Mouse (Mus musculus): ENCODE results near the gene Fam19a1. TPM values are rescaled to one million over a fixed set of nuclear protein-coding genes. Genes with fewer than 3 reads are reported as not detected.

The Fam19a1 gene
- polyA plus RNA-seq, 1 experiment from 2014 or later = 1.1 TPM

- no peak for DNase-seq (ENCODE audit: low spot score)
- no peaks in the 10 kb centered on the region for H3K4me1 ChIP-seq (replicated peaks; ENCODE audit: control insufficient read depth, insufficient read depth)
- WGBS = 65% methylated on average over 2 of the region's 2 CpGs
- no peak overlapping the region for H3K27ac ChIP-seq (replicated peaks)
- H3K36me3 ChIP-seq (ENCODE audit: control insufficient read depth, insufficient read depth, low read length) = no peaks in the 10 kb centered on the region
- ATAC-seq (ENCODE audit: low FRiP score, low TSS enrichment) = no peak
- no peak overlapping the region for H3K4me2 ChIP-seq (replicated peaks; ENCODE audit: low read depth)
- H3K4me3 ChIP-seq (ENCODE audit: low read depth, low read length) = no peak overlapping the region
- H3K9me3 ChIP-seq (ENCODE audit: control insufficient read depth, low read length) = no peaks in the 10 kb centered on the region
- no peaks in the 10 kb centered on the region for H3K27me3 ChIP-seq (ENCODE audit: control insufficient read depth, insufficient read depth, low read length)
- H3K9ac ChIP-seq (ENCODE audit: low read length) = no peak overlapping the region
- no peak for TF ChIP-seq EP300 (optimal IDR thresholded peaks at IDR 0.05)
- TF ChIP-seq CTCF (IDR thresholded peaks at IDR 0.05; ENCODE audit: low read depth) = no peak
Measured at GRCm38 (mm10) chr6:96373274-96373673, 260.3 kb downstream of the Fam19a1 start.

- no peak for TF ChIP-seq EP300 (optimal IDR thresholded peaks at IDR 0.05)
- no peak for TF ChIP-seq CTCF (IDR thresholded peaks at IDR 0.05; ENCODE audit: low read depth)
- Histone ChIP-seq H3K27ac (replicated peaks) (no peak overlapping the region), H3K36me3 (ENCODE audit: control insufficient read depth, insufficient read depth, low read length) (no peaks in the 10 kb centered on the region), H3K9ac (ENCODE audit: low read length) (no peak overlapping the region), H3K9me3 (ENCODE audit: control insufficient read depth, low read length) (no peaks in the 10 kb centered on the region), H3K4me1 (replicated peaks; ENCODE audit: control insufficient read depth, insufficient read depth) (no peaks in the 10 kb centered on the region), H3K27me3 (ENCODE audit: control insufficient read depth, insufficient read depth, low read length) (no peaks in the 10 kb centered on the region), H3K4me3 (ENCODE audit: low read depth, low read length) (no peak overlapping the region), H3K4me2 (replicated peaks; ENCODE audit: low read depth) (no peak overlapping the region)
- ATAC-seq (ENCODE audit: low FRiP score, low TSS enrichment) = no peak
- DNase-seq (ENCODE audit: low spot score) = no peak
- 76% methylated on average over 3 of the region's 3 CpGs for WGBS
Measured at GRCm38 (mm10) chr6:96376773-96377172, 263.8 kb downstream of the Fam19a1 start.

- Histone ChIP-seq H3K9me3 (ENCODE audit: control insufficient read depth, low read length) (no peaks in the 10 kb centered on the region), H3K27ac (replicated peaks) (no peak overlapping the region), H3K9ac (ENCODE audit: low read length) (no peak overlapping the region), H3K36me3 (ENCODE audit: control insufficient read depth, insufficient read depth, low read length) (no peaks in the 10 kb centered on the region), H3K4me1 (replicated peaks; ENCODE audit: control insufficient read depth, insufficient read depth) (no peaks in the 10 kb centered on the region), H3K4me3 (ENCODE audit: low read depth, low read length) (no peak overlapping the region), H3K4me2 (replicated peaks; ENCODE audit: low read depth) (no peak overlapping the region), H3K27me3 (ENCODE audit: control insufficient read depth, insufficient read depth, low read length) (no peaks in the 10 kb centered on the region)
- 51% methylated on average over 4 of the region's 4 CpGs for WGBS
- ATAC-seq (ENCODE audit: low FRiP score, low TSS enrichment) (no peak), DNase-seq (ENCODE audit: low spot score) (no peak)
- TF ChIP-seq EP300 (optimal IDR thresholded peaks at IDR 0.05) = no peak
- TF ChIP-seq CTCF (IDR thresholded peaks at IDR 0.05; ENCODE audit: low read depth) = no peak
Measured at GRCm38 (mm10) chr6:96379229-96379628, 266.3 kb downstream of the Fam19a1 start.

GRCm38 (mm10) chr6:96384441-96384840 lies 271.5 kb downstream of the Fam19a1 start:
- DNase-seq (ENCODE audit: low spot score) = no peak
- no peak for ATAC-seq (ENCODE audit: low FRiP score, low TSS enrichment)
- Histone ChIP-seq H3K9ac (ENCODE audit: low read length) (no peak overlapping the region), H3K4me3 (ENCODE audit: low read depth, low read length) (no peak overlapping the region), H3K27ac (replicated peaks) (no peak overlapping the region), H3K4me1 (replicated peaks; ENCODE audit: control insufficient read depth, insufficient read depth) (no peaks in the 10 kb centered on the region), H3K4me2 (replicated peaks; ENCODE audit: low read depth) (no peak overlapping the region), H3K9me3 (ENCODE audit: control insufficient read depth, low read length) (no peaks in the 10 kb centered on the region), H3K27me3 (ENCODE audit: control insufficient read depth, insufficient read depth, low read length) (no peaks in the 10 kb centered on the region), H3K36me3 (ENCODE audit: control insufficient read depth, insufficient read depth, low read length) (no peaks in the 10 kb centered on the region)
- WGBS = 77% methylated on average over 1 of the region's 1 CpGs
- TF ChIP-seq EP300 (optimal IDR thresholded peaks at IDR 0.05) (no peak), CTCF (IDR thresholded peaks at IDR 0.05; ENCODE audit: low read depth) (no peak)

- Histone ChIP-seq H3K9ac (ENCODE audit: low read length) (no peak overlapping the region), H3K9me3 (ENCODE audit: control insufficient read depth, low read length) (no peaks in the 10 kb centered on the region), H3K4me2 (replicated peaks; ENCODE audit: low read depth) (no peak overlapping the region), H3K4me1 (replicated peaks; ENCODE audit: control insufficient read depth, insufficient read depth) (no peaks in the 10 kb centered on the region), H3K36me3 (ENCODE audit: control insufficient read depth, insufficient read depth, low read length) (no peaks in the 10 kb centered on the region), H3K27me3 (ENCODE audit: control insufficient read depth, insufficient read depth, low read length) (no peaks in the 10 kb centered on the region), H3K4me3 (ENCODE audit: low read depth, low read length) (no peak overlapping the region), H3K27ac (replicated peaks) (no peak overlapping the region)
- ATAC-seq (ENCODE audit: low FRiP score, low TSS enrichment) = no peak
- DNase-seq (ENCODE audit: low spot score) = no peak
- TF ChIP-seq EP300 (optimal IDR thresholded peaks at IDR 0.05) (no peak), CTCF (IDR thresholded peaks at IDR 0.05; ENCODE audit: low read depth) (no peak)
- WGBS = 76% methylated on average over 4 of the region's 4 CpGs
Measured at GRCm38 (mm10) chr6:96418866-96419265, 305.9 kb downstream of the Fam19a1 start.

- no peak overlapping the region for H3K4me2 ChIP-seq (replicated peaks; ENCODE audit: low read depth)
- no peaks in the 10 kb centered on the region for H3K36me3 ChIP-seq (ENCODE audit: control insufficient read depth, insufficient read depth, low read length)
- no peaks in the 10 kb centered on the region for H3K27me3 ChIP-seq (ENCODE audit: control insufficient read depth, insufficient read depth, low read length)
- no peaks in the 10 kb centered on the region for H3K4me1 ChIP-seq (replicated peaks; ENCODE audit: control insufficient read depth, insufficient read depth)
- no peak overlapping the region for H3K4me3 ChIP-seq (ENCODE audit: low read depth, low read length)
- DNase-seq (ENCODE audit: low spot score) (no peak), ATAC-seq (ENCODE audit: low FRiP score, low TSS enrichment) (no peak)
- 85% methylated on average over 5 of the region's 5 CpGs for WGBS
- TF ChIP-seq CTCF (IDR thresholded peaks at IDR 0.05; ENCODE audit: low read depth) = no peak
- TF ChIP-seq EP300 (optimal IDR thresholded peaks at IDR 0.05) = no peak
- no peak overlapping the region for H3K9ac ChIP-seq (ENCODE audit: low read length)
- H3K9me3 ChIP-seq (ENCODE audit: control insufficient read depth, low read length) = no peaks in the 10 kb centered on the region
- H3K27ac ChIP-seq (replicated peaks) = no peak overlapping the region
Measured at GRCm38 (mm10) chr6:96419704-96420382, 306.9 kb downstream of the Fam19a1 start.
